Mouse (Mus musculus): ENCODE results near the gene Thsd7a. TPM values are rescaled to one million over a fixed set of nuclear protein-coding genes. Genes with fewer than 3 reads are reported as not detected.

Gene Thsd7a
- total and polyA plus RNA-seq, 2 experiments from 2014 or later = 17.1 to 27.3 TPM

DNA sequence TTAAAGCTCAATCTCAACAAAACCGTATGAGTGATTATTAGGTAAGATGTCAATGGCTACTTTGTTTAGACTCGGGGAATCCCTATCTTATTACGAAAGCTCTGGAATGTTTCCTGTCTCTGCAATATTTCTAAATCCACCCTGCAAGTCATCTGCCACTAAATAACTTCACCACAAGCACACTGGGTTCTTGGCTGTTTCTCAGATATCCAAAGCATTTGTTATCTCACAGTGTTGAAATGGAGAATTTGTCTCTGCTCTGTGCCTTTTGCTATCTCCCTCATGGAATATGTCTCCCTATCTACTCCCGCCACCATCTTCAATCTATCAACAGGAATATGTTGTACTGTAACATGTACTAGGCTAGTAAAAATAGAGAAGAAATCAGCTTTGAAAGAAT, 290.4 kb downstream of the Thsd7a start:
- no peak for ATAC-seq (ENCODE audit: low FRiP score)
- DNase-seq (ENCODE audit: low spot score) = no peak
- Histone ChIP-seq H3K4me2 (ENCODE audit: low read depth, low read length, poor library complexity, severe bottlenecking) (no peak overlapping the region), H3K9me3 (ENCODE audit: low read length) (no peaks in the 10 kb centered on the region), H3K27ac (ENCODE audit: low read depth, low read length) (no peak overlapping the region), H3K4me1 (ENCODE audit: insufficient read depth, low read length) (no peaks in the 10 kb centered on the region), H3K36me3 (ENCODE audit: insufficient read depth, low read length) (no peaks in the 10 kb centered on the region), H3K9ac (replicated peaks; ENCODE audit: low read length, poor library complexity, severe bottlenecking) (no peak overlapping the region), H3K27me3 (ENCODE audit: insufficient read depth, low read length) (no peaks in the 10 kb centered on the region), H3K4me3 (ENCODE audit: low read depth, low read length) (no peak overlapping the region)
- no peak for TF ChIP-seq CTCF (IDR thresholded peaks at IDR 0.05)
- 92% methylated on average over 4 of the region's 4 CpGs for WGBS

DNA sequence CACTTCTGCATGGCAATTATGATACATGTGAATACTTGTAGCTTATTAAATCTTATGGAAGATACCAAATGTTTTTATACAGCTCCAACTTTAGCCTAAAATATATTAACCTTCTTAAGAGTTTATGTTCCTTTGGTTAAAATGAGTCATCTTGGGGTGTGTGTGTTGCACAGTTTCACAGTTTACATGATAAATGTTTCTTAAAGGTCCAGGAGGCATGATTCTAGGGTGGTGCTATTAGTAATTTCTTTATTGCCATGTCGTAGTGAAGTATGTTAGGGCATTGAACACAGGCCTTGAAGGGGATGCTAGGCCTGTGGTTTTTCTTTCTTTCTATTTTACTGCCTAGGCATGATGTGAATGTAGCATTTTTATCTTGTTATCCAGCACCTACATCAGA, 291.8 kb downstream of the Thsd7a start:
- no peak overlapping the region for H3K4me2 ChIP-seq (ENCODE audit: low read depth, low read length, poor library complexity, severe bottlenecking)
- no peaks in the 10 kb centered on the region for H3K9me3 ChIP-seq (ENCODE audit: low read length)
- WGBS = 86% methylated on average over 1 of the region's 1 CpGs
- no peak for DNase-seq (ENCODE audit: low spot score)
- no peak for TF ChIP-seq CTCF (IDR thresholded peaks at IDR 0.05)
- H3K36me3 ChIP-seq (ENCODE audit: insufficient read depth, low read length) = no peaks in the 10 kb centered on the region
- no peak overlapping the region for H3K9ac ChIP-seq (replicated peaks; ENCODE audit: low read length, poor library complexity, severe bottlenecking)
- no peak overlapping the region for H3K4me3 ChIP-seq (ENCODE audit: low read depth, low read length)
- no peak for ATAC-seq (ENCODE audit: low FRiP score)
- no peak overlapping the region for H3K27ac ChIP-seq (ENCODE audit: low read depth, low read length)
- no peaks in the 10 kb centered on the region for H3K27me3 ChIP-seq (ENCODE audit: insufficient read depth, low read length)
- H3K4me1 ChIP-seq (ENCODE audit: insufficient read depth, low read length) = no peaks in the 10 kb centered on the region

DNA sequence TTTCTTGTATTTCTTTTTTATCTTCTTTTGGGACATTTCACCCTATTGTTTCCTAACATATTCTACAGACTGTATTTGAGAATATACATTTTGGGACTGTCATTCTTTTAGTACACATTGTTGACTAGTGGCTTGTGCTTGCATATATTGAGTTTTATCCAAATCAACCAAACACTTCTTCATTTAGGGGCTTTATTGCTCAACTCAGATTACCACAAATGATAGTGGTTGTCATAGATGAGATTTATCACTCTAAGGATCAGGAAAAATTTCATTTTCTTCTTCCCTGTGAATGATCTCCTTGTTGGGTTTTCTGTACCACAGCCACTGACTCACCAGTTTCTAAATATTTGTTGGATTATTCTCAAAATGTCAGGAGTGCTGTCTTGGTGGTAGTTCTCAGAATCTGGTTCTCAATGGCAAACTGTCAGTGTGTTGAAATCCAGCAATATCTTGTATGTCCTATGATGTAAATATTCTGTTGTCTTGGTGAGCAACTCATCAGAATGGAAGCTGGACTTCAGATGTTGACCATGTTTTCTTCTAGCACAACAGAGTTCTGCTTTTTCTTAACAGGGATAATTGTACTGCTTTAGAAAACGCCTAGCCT, 294.2 kb downstream of the Thsd7a start:
- no peak overlapping the region for H3K9ac ChIP-seq (replicated peaks; ENCODE audit: low read length, poor library complexity, severe bottlenecking)
- 80% methylated on average over 1 of the region's 1 CpGs for WGBS
- H3K4me2 ChIP-seq (ENCODE audit: low read depth, low read length, poor library complexity, severe bottlenecking) = no peak overlapping the region
- no peaks in the 10 kb centered on the region for H3K36me3 ChIP-seq (ENCODE audit: insufficient read depth, low read length)
- ATAC-seq (ENCODE audit: low FRiP score) (no peak), DNase-seq (ENCODE audit: low spot score) (no peak)
- no peaks in the 10 kb centered on the region for H3K9me3 ChIP-seq (ENCODE audit: low read length)
- H3K27ac ChIP-seq (ENCODE audit: low read depth, low read length) = no peak overlapping the region
- H3K27me3 ChIP-seq (ENCODE audit: insufficient read depth, low read length) = no peaks in the 10 kb centered on the region
- no peaks in the 10 kb centered on the region for H3K4me1 ChIP-seq (ENCODE audit: insufficient read depth, low read length)
- TF ChIP-seq CTCF (IDR thresholded peaks at IDR 0.05) = no peak
- H3K4me3 ChIP-seq (ENCODE audit: low read depth, low read length) = no peak overlapping the region

DNA sequence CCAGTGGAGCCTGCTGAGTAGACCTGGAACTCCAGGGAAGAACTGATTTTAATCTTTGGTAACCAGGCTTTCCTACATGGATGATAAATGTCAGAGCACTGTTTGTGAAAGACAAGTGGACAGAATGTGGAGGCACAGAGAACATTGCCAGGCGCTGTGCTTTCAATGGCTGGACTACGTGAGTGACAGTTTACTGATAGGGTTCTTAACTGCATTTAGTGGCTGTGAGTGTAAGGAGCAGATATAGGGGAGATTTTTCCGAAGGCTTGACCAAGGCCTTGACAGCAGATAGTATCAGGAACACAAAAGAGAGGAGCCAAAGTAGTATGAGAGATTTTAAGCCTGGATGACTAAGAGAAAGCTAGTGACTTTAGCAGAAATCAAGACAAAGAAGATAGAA, 295.1 kb downstream of the Thsd7a start:
- Histone ChIP-seq H3K4me2 (ENCODE audit: low read depth, low read length, poor library complexity, severe bottlenecking) (no peak overlapping the region), H3K9me3 (ENCODE audit: low read length) (no peaks in the 10 kb centered on the region), H3K4me1 (ENCODE audit: insufficient read depth, low read length) (no peaks in the 10 kb centered on the region), H3K4me3 (ENCODE audit: low read depth, low read length) (no peak overlapping the region), H3K9ac (replicated peaks; ENCODE audit: low read length, poor library complexity, severe bottlenecking) (no peak overlapping the region), H3K27ac (ENCODE audit: low read depth, low read length) (no peak overlapping the region), H3K36me3 (ENCODE audit: insufficient read depth, low read length) (no peaks in the 10 kb centered on the region), H3K27me3 (ENCODE audit: insufficient read depth, low read length) (no peaks in the 10 kb centered on the region)
- no peak for DNase-seq (ENCODE audit: low spot score)
- no peak for TF ChIP-seq CTCF (IDR thresholded peaks at IDR 0.05)
- ATAC-seq (ENCODE audit: low FRiP score) = no peak
- 78% methylated on average over 3 of the region's 3 CpGs for WGBS

DNA sequence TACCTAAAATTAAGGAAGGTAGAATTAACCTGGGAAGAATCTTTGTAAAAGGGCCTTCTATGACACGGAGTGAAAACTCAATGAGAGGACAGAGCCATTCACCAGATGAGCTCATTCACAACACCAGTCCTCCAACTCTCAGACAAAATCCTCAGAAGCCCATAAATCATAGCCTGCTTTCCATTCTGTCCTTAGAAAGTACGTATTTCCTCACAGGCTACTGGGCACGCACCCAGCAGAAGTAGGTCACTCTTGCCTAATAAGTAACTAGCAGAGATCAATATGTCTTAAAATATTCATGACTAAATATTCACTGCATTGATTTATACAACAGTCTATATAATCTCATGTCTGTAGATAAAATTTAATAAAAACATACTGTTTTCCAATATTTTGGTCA, 300.4 kb downstream of the Thsd7a start:
- DNase-seq (ENCODE audit: low spot score) (no peak), ATAC-seq (ENCODE audit: low FRiP score) (no peak)
- Histone ChIP-seq H3K9ac (replicated peaks; ENCODE audit: low read length, poor library complexity, severe bottlenecking) (no peak overlapping the region), H3K9me3 (ENCODE audit: low read length) (no peaks in the 10 kb centered on the region), H3K36me3 (ENCODE audit: insufficient read depth, low read length) (no peaks in the 10 kb centered on the region), H3K4me3 (ENCODE audit: low read depth, low read length) (no peak overlapping the region), H3K4me1 (ENCODE audit: insufficient read depth, low read length) (no peaks in the 10 kb centered on the region), H3K4me2 (ENCODE audit: low read depth, low read length, poor library complexity, severe bottlenecking) (no peak overlapping the region), H3K27ac (ENCODE audit: low read depth, low read length) (no peak overlapping the region), H3K27me3 (ENCODE audit: insufficient read depth, low read length) (no peaks in the 10 kb centered on the region)
- TF ChIP-seq CTCF (IDR thresholded peaks at IDR 0.05) = no peak
- WGBS = 85% methylated on average over 3 of the region's 3 CpGs

DNA sequence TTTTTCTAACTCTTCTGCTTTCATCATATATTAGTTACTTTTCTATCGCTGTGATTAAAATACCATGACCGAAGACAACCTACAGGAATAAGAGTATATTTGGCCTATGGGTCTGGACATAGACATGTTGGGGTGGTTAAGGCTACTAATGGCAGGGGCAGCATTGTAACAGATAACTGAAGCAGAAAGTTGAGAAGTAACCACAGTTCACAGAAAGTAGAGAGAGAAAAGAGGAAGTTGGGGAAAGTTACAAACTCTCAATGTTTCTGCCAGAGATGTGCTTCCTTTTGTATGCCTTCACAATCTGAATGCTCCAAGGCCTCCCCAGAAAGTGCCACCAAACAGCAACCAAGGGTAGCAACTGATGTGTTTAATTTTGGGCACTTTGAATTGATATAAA, 303.7 kb downstream of the Thsd7a start:
- Histone ChIP-seq H3K27me3 (ENCODE audit: insufficient read depth, low read length) (no peaks in the 10 kb centered on the region), H3K4me1 (ENCODE audit: insufficient read depth, low read length) (no peaks in the 10 kb centered on the region), H3K9me3 (ENCODE audit: low read length) (no peaks in the 10 kb centered on the region), H3K27ac (ENCODE audit: low read depth, low read length) (no peak overlapping the region), H3K4me3 (ENCODE audit: low read depth, low read length) (no peak overlapping the region), H3K9ac (replicated peaks; ENCODE audit: low read length, poor library complexity, severe bottlenecking) (no peak overlapping the region), H3K36me3 (ENCODE audit: insufficient read depth, low read length) (no peaks in the 10 kb centered on the region), H3K4me2 (ENCODE audit: low read depth, low read length, poor library complexity, severe bottlenecking) (no peak overlapping the region)
- TF ChIP-seq CTCF (IDR thresholded peaks at IDR 0.05) = no peak
- ATAC-seq (ENCODE audit: low FRiP score) (no peak), DNase-seq (ENCODE audit: low spot score) (no peak)
- WGBS = 94% methylated on average over 2 of the region's 2 CpGs

Measured in midbrain, postnatal 0 days (tissue).